Mouse (Mus musculus) cerebellum, adult 2 months (tissue): ENCODE measurements around the gene Has1.

Experiments used
- CTCF ChIP-seq: fragments of 200-500 bp; IDR thresholded peaks from 2 replicates; pipeline ENCODE4 v1.5.1; 2011; ENCODE audit warnings: low read depth, mild to moderate bottlenecking, control low read depth, low read length, moderate library complexity, borderline replicate concordance; ENCODE audit not compliant: insufficient read depth
- POLR2A ChIP-seq: fragments of 200-500 bp; IDR thresholded peaks from 2 replicates; pipeline ENCODE4 v1.6.1; 2011; ENCODE audit warnings: low read length, control low read depth, borderline replicate concordance; ENCODE audit not compliant: insufficient read depth

DNA sequence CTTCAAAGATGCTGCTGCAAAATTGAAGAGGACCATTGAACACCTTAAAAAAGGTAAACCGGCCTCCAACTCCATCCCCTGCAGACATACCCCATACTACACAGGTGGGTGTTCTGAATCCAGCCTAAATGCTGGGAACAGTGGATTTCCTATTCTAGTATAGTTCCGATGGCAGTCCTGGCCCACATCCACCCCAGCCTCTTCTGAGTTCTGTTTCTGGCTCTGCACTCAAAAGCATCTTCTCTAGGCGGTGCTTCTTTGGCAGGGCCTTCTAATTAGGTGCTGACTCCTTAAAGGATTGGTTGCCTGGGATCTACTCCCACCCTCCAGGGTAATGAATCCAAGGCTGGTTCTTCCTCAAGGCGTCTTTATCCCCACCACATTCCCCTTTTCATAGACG, 18.9 kb downstream of the Has1 start:
- TF ChIP-seq CTCF (no peak), POLR2A (no peak)
